Mouse (Mus musculus) E14TG2a.4 (cell line): ENCODE data around the gene Galnt17.

Experiments
- CTCF ChIP-seq: conservative IDR thresholded peaks from 2 replicates; pipeline ENCODE4 v1.5.1; 2014; ENCODE audit warnings: low read length
- NANOG ChIP-seq: IDR thresholded peaks from 2 replicates; pipeline ENCODE4 v1.6.1; 2014; ENCODE audit warnings: borderline replicate concordance, low read length, mixed read lengths
- POU5F1 ChIP-seq: IDR thresholded peaks from 2 replicates; pipeline ENCODE4 v1.6.1; 2014; ENCODE audit warnings: low read length, borderline replicate concordance

- TF ChIP-seq CTCF (no peak), POU5F1 (no peak), NANOG (no peak)
Measured at GRCm38 (mm10) chr5:131250701-131251636, 57.3 kb downstream of the Galnt17 start.
